Mouse (Mus musculus) spleen, postnatal 14 days (tissue): ENCODE measurements around the gene Asb18.

Source experiments
- DNase-seq, 2 experiments: peaks; one replicate each; pipeline ENCODE4 v3.0.0; 2021 to 2022; ENCODE audit warnings: low spot score in 2 of 2

Gene Asb18

DNA sequence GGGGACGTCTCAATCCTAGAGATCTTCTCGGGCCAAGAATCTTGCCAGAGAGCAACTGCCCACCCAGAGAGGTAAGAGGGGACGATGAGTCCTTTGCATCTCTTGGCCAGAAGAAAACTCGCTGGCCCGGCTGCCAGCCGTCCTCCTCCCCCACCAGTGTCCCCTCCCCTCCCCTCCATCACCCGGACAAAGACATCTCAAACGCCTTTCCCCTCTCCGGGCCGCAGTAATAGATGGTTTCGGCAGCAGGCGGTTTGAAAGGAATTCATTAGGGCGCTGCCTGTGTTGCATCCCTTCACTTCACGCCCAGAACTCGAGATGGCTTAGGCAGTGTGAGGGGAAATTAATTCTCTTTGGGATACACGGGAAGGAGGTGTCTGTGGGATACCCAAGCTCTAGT, 81.8 kb downstream of the Asb18 start:
- no peak for DNase-seq

DNA sequence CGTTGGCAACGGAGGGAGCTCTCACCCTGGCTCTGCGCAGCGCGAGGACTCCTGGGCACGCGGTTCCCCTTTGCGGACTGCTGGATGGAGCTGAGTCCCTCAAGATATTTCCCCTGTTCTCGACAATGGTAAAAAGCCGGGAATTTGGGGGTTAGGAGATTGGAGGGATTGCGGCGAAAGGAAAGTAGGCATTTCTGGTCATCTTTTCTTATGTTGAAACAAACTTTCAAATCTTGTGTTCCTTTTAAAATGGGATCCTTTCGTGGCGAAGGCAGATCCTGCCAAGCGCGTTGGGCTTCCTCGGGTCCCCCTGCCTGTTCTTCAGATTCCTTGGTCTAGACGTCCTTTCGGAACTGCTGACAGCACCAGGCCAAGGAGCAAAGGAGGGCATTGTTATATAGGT, 82.4 kb downstream of the Asb18 start:
- no peak for DNase-seq

DNA sequence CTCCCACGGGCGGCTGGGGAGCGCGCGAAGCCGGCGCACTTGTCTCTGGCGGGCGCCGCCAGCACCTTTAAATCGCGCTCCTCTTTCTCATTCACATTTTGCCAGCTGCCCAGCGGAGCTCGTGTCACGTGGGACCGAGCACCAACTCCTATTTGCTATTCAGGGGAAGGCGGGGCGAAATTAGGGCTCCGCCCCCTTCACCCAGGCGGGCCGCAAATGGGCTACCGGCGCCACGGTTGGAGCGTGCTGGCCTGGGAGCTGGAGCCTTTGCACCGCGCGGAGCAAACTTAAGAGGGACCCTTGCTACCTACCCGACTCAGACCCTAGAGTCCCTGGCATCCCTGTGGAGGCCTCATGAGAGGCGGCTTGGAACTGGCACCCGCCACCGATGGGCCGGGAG, 83.3 kb downstream of the Asb18 start, which contains the start of gene Gbx2:
Gene Gbx2, minus strand, starts transcription at position 60 of the 400 bp plus-strand sequence.
- DNase-seq, result no peak

DNA sequence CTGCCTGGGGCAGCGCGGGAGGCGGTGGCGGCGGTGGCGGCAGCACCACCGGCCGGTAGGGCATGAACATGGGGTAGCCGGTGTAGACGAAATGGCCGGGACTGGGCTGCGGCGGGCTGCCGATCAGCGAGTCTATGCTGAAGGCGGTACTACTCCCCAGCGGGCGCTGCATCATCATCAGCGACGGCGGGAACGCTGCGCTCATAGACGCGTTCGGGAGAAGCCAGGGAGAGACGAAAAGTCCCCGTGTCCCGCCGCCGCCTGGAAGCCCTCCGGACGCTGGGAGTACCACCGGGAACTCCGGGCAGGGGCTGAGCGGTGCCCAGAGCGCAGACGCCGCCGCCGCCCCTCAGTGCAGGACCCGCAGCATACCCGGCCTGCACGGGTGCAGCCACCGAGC, 83.9 kb downstream of the Asb18 start:
- no peak for DNase-seq

DNA sequence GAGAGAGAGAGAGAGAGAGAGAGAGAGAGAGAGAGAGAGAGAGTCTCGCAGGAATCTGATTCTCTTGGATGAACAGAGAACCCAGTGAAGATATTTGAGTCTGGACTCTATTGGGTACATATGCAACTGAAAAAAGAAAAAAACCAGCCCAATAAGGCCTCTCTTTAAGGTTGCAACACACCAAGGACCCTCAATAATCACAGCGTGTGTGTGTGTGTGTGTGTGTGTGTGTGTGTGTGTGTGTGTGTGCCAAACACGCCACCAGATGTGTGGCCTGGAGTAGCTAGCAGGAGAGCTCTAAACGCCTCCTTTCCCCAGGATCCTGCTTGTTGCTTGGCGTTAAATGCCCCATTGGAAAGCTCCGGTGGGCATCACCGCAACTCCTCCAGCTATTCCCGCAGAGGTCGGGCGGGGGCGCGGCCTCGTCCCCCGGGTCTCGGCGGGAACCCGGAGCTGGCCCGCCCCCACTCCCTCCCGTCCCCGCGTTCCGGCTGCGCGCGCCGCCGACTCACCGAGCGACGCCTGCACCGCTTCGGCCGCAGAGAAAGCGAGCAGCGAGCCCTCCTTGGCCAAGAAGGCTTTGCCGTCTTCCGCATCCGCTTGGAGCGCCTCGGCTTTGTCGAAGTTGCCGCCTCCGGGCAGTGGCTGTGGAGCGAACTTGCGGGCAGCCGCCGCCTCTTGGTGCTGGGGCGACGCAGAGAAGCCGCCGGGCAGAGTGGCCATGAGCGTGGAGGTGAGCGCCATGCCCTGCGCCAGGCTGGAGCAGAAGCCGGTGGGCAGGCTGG, 84.6 kb downstream of the Asb18 start:
- DNase-seq, result no peak

DNA sequence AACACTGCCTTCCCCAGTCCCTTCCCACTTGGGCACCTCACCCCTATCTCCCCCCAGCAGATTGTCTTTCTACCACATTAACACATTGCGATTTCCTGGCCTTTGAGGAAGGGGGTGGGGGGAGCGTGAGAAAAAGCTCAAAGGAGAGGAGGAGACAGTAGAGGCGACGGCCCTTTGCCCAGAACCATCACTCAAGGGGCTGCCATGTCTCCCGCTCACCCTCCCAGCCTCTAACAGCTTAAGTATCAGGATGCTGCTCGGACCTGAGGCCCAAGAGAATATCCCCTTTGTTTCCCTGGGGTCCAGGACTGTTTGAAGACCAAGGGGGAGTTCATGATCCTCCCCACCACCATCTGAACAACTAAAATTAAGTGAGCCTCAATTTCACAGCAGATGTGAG, 85.3 kb downstream of the Asb18 start:
- DNase-seq, result no peak

DNA sequence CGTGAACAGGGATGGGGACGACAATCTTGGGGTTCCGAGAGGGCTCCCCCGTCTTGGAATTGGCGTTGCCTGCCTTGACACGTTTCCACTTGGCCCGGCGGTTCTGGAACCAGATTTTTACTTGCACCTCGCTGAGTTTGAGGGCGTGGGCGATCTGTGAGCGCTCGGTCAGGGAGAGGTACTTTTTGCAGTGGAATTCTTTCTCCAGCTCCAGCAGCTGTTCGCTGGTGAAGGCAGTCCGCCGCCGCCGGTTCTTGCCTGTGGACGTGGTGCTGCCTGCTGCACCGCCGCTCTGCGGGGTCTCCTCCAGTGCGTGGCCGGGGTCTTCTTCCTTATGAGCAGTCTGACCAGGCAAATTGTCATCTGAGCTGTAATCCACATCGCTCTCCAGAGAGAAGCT, 85.8 kb downstream of the Asb18 start:
- DNase-seq, result no peak

DNA sequence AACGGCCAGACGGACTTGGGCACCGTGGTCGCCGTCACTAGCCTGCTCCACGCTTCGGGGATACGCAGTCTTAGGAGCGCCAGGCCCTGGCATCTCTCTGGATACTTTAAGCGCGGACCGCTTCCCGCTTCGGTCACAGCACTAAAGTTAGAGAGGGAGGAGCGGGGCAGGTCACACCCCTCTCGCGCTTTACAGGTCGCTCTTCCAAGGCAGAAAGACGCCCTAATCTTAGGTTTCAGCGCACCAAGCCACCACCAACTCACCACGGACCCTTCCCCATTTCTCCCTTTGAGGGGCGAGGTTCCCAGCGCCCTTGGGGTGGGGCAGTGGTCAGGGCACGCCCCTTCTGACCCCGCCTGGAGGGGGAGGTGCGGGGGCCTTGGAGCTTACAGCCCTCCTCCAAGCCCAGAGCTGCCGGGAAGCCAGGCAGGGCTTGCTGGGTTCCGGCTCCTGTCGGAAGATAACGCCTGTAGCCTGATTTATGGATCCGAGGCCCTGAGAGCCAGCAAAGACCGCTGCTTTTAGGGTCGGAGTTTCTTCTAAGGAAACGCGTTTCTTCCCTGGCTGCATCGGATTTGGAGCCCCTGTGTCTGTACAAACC, 87.3 kb downstream of the Asb18 start:
- no peak for DNase-seq

DNA sequence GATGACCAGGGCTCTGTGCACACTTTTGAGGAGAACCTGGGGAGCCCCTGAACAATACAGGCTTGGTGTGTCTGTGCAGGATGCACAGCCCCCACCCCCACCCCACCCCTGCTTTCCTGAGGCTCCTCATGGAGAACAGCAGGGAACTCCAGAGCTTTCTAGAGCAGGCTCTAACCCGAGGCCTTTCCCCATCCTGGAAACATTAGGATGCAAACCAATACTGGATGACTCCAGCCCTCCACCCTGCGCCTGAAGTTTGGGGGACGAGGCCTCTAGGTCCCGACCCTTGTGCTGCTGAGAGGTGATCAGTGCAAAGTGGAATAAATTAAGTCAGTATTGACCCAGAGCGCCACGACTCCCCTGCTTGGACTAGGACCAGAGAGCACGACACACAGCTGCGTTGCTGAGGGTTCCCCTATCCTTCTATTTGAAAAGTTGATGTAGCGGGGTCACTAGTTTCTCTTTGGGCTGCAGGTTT, 87.8 kb downstream of the Asb18 start:
- no peak for DNase-seq

DNA sequence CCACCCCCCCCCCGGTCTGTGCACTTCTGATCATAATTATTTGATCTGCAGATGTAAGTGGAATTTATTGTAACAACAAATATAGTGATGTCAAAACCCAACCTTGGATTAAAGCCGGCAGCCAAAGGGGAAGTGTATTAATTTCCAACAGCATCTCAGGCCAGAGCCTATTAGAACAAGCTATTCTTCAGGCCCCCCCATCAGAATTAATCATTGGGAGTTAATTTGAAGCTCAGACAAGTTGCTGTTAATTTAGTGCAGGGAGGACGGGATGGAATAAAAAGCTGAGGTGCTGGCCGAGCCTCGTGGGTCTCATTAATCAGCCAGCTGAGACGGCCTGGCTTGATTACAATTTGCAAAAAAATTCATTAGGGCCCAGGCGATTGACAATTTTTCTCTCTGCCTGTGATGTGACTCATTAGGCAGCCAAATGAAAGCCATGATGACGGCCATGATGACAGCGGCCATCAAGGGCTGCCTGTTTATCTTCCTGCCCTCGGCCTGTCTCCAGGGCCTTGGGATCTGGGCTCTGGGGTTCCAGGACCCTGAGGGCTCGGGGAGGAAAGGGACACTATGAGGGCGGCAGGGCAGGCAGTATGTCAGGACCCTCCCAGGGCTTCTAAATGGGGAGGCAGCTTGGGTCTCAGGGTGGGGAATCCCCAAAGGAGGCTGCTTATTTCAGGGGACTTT, 88.8 kb downstream of the Asb18 start:
- no peak for DNase-seq

DNA sequence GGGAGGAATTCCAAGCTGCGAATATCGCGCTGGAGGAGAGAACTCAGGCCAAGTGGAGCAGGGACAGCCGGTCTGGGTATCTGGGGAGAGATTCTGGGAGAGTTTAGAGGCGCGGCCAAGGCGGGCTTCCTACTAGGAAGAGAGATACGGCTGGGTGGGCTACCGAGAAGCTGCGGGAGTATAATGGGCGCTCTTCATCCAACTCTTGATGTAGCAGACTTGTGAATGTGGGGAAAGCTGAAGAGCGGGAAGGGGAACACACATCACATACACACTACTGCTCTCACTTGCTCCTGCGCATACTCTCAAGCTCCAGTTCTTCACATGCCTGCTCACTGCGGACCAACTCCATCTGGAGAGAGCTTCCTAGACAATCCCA, 90.8 kb downstream of the Asb18 start:
- DNase-seq, result no peak

DNA sequence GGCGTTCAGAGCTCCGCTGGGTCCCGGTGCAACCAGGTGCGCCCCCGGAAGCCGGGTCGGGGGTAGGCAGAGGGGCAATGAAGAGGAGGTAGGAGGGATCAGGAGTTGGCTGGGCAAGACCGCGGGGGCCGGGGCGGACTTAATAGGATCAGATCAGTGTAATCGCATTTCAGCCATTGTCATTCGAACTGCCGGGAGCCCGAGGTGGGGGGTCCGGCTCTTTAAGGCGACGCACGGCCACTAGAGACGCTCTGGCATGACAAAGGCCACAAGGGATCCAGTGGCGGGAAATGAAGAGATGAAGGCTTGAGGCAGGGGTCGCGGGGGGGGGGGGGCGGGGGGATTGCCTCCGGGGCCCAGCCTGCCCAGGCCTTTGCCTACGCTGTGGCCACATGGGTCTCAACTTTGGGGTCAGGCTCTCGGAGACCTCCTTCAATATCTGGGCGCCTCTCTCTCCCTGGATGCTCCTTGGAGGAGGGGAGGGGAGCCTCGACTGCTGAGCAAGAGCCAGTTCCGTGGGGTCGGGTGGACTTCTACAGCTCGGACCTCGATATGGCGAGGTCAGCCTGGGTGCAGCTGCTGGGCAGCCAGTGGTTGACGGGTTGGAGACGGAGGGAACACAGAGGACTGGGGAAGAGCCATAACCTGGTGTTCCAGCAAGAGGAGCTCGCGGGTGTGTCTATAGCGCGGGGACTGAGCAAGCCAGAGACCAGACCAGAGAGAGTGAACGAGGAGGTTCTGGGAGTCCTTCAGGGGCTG, 91.4 kb downstream of the Asb18 start:
- DNase-seq, result no peak

DNA sequence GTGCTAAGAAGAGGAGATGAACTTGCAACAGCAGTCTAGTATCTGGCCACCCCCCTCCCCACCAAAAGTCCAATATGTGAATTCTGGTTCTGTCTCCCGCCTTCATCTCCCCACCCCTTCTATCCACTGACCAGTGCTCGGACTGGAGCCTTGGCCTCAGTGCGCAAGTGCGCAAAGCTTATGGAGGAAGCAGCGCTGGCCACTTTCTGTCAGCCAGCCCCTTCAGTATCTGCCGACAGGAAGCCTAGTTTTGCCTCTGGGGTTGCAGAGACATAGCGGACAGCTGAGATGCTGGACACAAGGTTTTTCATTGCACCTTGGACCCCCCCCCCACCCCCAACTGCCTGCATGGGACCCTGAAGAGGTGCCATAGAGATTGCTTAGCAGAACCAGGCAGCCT, 92.2 kb downstream of the Asb18 start:
- DNase-seq, result no peak

DNA sequence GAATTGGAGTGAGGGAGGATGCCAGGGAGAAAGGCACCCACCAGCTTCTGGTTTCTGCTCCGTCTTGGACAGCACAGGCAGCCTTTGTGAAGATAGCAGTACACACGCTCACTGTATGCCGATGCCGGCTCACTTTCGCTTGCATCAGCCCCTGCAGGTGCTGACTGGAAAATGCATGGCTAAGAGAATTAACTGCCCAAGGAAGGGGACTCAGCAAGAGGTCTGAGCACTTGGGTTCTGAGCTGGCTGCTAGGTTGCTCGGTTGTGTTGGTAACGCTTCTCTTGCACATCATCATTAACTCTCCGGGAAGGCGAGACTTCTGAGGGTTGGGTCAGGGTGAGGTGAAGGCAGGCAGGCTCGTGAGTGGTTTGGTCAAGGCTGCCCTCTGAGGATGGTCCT, 92.7 kb downstream of the Asb18 start:
- no peak for DNase-seq

DNA sequence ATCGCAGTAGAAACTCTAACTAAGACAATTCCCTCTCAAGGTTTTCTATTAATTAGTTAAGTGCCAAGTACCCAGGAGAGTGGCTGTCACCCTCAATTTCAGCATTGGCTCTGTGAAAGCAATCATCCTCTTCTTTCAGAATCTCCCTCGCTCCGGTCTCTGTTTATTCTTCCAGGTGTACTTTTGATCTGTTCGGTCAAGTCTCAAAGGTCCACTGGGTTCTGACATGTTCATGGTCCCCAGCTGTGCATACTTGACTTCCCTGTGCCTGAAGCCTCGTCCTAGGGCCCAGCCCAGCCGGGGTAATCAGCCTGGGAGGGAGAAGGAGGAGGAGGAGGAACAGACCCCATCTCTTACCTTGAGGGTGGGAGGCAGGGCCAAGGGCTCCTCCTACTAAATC, 95.3 kb downstream of the Asb18 start:
- DNase-seq, result no peak

DNA sequence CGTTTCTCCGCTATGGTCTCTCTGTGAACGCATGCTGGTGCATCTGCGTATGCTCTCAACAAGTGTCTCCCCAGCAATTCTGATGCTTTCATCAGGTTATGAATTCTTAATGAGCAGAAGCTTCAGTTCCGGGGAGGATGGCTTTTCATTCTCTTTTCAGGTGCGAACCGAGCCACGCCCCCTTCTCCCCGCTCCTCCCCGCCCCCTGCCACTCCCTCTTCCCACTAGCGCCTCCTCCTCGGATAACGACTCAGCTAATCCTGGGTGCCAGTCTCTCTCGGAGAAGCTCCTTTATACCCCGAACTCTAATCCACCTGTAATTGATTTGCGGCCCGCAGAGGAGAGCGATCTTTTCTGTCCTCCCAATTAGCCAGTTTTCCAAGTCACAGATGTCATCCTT, 96.4 kb downstream of the Asb18 start:
- DNase-seq, result no peak

DNA sequence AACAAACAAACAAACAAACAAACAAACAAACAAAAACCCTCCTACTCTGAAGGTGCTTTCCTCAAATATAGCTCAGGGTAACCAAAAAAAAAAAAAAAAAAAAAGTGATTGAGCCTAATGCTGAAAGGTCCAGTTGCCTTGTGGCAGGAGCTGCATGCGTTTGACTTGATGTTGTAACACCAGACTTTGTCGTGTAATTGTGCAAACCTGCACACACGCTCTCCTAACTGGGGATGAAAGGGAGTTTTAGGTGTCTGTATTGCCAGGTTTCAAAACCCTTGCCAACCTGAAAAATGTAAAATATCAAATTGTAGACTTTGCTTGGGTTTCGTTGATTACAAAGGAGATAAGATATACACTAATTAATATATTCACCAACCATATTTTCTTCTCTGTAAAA, 100.9 kb downstream of the Asb18 start:
- no peak for DNase-seq

DNA sequence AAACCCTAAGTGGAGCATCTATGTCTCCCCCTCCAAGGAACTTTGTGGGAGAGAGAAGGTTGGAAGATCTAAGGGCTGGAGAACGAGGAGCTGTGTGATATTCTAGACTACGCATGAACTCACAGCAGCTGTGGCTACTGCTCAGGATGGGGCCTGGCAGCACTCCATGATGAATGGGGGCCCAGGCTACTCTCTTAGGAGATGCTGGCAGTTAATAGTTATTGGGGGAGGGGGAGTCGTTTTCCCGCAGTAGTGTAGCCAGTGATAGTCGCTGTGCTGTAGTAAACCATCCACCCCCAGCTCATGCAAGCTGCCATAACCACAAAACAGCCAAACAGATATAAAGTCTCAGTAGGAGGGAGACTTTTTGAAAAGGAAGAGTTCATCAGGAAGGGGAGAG, 102.1 kb downstream of the Asb18 start:
- no peak for DNase-seq

DNA sequence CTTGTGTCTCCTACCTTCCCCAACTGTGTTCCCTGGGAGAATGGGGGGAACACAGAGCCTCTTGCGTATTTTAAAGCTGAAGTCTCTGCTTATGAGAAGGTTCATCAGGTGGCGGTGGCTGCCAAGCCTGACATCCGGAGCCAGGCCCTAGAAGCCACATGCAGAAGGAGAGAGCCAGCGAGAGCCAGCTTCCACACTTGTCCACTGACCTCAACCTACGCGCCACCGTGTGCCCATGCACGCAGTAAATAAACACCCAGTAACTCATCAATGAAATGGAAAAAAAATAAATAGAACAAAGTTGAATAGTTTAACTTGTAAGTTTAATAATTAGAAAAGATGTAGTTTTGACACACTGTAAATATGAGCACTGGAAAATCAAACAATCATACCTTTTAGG, 104.7 kb downstream of the Asb18 start:
- DNase-seq, result no peak

DNA sequence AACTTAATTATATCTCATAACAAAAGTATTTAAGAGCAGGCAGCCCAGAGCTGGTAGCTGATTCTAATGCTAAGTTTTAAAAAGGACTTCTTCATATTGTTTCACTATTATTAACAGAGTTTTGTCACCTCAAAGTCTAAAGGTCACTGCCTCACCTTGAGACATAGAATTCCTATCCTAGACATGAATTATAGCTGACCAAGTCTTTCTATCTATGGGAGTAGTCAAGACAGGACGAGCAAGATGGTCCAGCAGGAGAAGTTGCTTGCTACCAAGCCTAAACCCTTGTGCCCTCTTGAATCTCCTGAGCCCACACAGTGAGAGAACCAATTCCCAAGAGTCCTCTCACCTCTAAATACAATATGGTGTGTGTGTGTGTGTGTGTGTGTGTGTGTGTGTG, 111.8 kb downstream of the Asb18 start:
- DNase-seq, result no peak

DNA sequence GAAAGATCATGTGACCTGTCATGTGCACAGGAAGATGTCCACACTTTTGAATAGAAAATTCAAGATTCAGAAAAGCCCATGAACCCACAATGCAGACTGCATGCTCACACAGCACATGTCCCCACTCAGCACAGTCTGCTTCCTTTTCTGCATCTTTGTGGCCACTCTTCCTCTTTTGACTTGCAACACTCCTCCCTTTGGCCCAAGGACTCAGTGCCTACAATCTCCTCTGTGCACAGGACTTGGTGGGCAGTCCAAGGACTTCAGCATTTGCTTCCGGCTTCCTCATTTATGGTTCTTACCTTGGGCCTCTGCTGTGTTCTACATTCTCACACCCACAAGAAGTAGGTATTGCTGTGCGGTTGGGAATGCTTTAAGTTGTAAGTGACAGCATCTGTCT, 112.2 kb downstream of the Asb18 start:
- no peak for DNase-seq

DNA sequence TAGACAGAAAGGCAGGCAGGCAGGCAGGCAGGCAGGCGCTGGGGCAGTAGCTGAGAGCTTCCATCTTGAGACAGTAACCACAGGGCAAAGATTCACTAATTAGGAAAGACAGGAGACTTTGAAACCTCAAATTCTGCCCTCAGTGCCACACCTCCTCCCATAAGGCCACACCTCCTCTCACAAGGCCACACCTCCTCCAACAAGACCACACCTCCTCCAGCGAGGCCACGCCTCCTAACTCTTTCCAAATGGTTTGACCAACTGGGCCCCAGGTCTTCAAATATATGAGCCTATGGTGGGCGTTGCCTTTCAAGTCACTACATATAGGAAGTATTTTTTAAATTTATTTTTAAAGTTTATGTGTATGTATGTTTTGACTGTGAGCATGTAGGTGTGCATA, 113.1 kb downstream of the Asb18 start:
- DNase-seq, result no peak
